Mouse (Mus musculus) heart, adult 8-10 months (tissue): ENCODE data around the gene Dhx15. TPM values are rescaled to one million over a fixed set of nuclear protein-coding genes. Genes with fewer than 3 reads are reported as not detected.

Source experiments
- DNase-seq: peaks from one replicate; pipeline ENCODE4 v3.0.0; 2022; ENCODE audit warnings: low spot score
- total RNA-seq, 4 experiments: library from RNA; stranded (reverse); gene quantifications; 2 replicates each; pipeline ENCODE4 v1.2.4; 2022

Dhx15 gene
- total RNA-seq, 4 experiments from 2014 or later, result 48.0 to 56.4 (median 51.7) TPM

- no peak for DNase-seq
These were observed 44.6 kb downstream of the Dhx15 start for GRCm38 (mm10) chr5:52145684-52146083.

DNA sequence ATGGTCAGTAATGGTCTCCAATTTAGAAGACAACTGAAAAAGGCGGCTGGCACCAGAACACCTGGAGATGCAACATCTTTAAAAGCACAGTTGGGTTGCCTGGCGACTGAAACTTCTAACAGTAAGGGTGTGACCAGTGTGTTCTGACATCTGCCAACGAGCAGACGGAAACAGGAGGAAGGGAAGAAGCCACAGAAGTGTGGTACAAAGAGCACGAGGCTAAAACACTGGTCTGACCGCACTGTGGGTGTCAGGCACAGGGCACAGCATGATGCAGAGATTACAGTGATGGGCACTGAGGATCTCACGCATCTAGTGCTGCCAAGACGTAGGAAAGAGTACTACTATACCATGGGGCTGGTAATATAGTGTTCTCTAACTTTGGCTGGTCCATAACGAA lies 48.4 kb downstream of the Dhx15 start:
- no peak for DNase-seq

GRCm38 (mm10) chr5:52138819-52139218 lies 51.5 kb downstream of the Dhx15 start:
- no peak for DNase-seq

DNA sequence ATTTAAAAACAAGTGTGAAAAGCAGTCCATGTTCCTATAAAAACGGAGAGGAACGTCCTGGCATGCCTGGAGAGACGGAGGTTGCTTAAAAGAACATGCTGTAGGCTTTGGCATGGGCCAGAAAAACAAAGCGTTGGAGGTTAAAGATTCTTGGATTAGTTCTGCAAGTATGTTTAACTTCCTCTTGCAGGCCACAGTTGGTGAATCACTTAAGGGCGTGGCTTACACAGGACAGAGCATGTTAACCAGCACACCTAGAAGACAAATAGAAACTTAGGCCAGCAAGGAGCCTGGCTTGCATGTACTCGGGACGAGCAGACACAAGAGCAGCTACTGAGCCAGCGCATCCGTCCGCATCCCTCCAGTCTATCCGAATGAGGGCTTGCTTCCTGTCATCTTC lies 52.2 kb downstream of the Dhx15 start:
- DNase-seq, result no peak

GRCm38 (mm10) chr5:52135460-52136141 lies 54.7 kb downstream of the Dhx15 start:
- no peak for DNase-seq

- DNase-seq, result no peak
These were observed 57.5 kb downstream of the Dhx15 start for GRCm38 (mm10) chr5:52132840-52133239.

DNA sequence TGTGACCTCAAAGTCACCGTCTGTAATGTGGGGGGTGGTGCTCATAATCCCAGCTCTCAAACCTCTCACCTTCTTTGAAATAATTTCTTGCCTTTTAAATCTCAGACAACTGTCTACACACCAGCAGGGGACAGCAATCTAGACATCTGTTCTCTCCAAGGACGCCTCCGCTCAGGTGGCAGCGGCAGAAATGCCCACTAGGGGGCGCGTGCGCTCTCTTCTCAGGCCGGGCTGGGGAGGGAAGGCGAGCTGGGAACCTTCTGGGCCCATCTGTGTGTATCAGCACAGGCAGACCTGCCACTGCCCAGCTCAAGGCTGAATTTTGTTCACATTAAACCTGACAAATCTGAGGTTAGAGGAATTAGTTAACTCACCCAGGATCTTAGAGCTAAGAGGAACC lies 58.2 kb downstream of the Dhx15 start:
- DNase-seq, result no peak

- DNase-seq, result no peak
These were observed 58.9 kb downstream of the Dhx15 start for GRCm38 (mm10) chr5:52131389-52131788.

DNA sequence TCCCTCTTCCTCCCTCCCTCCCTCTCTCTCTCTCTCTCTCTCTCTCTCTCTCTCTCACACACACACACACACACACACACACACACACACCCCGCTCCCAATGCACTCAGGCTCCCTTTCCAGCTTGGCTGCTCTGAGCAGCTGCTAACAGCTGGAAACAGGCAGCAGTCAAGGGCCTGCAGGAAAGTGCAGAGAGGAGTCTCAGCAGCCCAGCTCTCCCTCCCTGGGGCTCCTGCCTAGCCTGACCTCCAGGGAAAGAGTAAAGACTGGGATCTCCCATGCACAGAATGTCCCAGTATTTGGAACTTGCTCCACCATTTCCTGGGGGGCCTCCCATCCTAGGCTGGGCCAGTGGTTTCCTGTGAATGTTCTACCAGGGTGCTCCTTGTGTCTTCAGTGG lies 59.8 kb downstream of the Dhx15 start:
- DNase-seq, result peak; percentile 49

GRCm38 (mm10) chr5:52126263-52126662 lies 64.1 kb downstream of the Dhx15 start:
- no peak for DNase-seq

DNA sequence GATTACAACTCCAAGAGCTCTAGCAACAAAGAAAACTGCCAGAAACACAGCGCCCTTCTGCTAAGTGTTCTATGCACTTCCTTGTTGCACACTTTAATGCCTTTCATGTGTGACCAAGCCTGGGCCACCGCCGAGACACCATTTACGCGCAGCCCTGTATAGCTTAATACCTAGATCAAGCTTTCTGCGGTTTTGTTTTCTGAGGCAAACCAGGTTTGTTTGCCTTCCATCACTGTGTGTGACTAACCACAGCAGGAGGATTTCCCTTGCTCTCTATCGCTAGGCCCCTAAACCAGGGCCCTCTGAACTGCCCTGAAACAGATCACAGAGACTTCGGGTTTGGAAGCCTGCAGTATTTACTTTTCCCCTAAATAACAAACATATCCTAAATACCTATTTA lies 64.5 kb downstream of the Dhx15 start:
- DNase-seq, result no peak

DNA sequence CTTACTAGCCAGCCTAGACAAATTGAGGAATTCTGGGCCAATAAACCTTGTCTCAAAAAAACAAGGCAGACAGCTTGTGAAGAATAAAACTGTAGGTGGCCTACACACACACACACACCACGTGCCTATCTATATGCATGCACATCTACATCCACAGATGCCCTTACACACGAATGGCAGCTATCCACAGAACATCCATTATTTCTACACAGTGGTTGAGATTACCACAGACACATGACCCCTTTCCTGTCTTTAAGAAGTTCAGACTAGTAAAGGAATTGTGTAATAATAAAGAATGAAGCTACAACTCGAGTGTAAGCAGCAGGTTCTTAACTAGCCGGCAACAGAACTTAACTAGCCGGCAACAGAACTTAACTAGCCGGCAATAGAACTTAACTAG lies 68.2 kb downstream of the Dhx15 start:
- no peak for DNase-seq

GRCm38 (mm10) chr5:52119822-52120221 lies 70.5 kb downstream of the Dhx15 start:
- no peak for DNase-seq

- DNase-seq, result no peak
These were observed 71.1 kb downstream of the Dhx15 start for GRCm38 (mm10) chr5:52119192-52119591.

DNA sequence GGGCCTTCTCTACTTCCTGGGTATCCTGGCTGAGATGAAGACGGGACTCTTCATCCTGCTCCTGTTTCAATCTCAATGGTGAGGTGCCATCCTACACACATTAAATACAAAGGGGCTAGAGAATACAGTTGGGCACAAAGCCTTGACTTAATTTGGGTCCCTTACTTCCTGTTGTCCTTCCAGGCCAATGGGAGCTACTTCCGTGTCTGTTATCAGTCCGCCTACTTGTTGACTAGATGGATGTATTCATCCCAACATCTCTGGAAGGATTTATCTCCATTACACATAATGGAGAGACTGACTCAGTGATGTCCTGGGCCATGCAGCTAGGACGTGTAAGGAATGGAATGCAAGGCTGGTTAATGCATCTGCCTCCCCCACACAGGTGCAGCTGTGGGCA lies 72.5 kb downstream of the Dhx15 start:
- DNase-seq, result no peak

- DNase-seq, result no peak
These were observed 73.9 kb downstream of the Dhx15 start for GRCm38 (mm10) chr5:52116404-52116803.

DNA sequence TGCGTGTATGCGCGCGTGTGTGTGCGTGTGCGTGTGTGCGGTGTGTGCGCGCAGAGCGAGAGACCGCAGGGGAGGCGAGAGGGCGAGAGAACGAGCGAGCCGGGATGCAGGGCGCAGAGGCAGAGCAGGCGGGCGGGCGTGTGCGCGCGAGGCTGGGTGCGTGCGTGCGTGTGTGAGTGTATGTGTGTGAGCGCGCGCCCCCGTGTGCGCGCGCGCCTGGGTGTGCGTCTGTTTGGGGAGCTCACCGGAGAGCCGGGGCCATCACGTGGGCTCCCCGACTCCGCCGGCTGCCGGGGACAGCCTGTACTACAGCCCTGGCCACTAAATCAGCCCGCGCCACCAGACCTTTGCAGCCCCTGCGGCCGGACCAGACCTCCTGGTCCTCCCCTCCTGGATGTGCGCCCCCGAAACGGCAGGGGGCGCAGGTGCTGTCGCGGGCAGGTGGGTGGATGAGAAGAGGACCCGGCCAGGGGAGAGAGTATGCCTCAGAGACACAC lies 74.4 kb downstream of the Dhx15 start:
- peak; percentile 27 for DNase-seq

DNA sequence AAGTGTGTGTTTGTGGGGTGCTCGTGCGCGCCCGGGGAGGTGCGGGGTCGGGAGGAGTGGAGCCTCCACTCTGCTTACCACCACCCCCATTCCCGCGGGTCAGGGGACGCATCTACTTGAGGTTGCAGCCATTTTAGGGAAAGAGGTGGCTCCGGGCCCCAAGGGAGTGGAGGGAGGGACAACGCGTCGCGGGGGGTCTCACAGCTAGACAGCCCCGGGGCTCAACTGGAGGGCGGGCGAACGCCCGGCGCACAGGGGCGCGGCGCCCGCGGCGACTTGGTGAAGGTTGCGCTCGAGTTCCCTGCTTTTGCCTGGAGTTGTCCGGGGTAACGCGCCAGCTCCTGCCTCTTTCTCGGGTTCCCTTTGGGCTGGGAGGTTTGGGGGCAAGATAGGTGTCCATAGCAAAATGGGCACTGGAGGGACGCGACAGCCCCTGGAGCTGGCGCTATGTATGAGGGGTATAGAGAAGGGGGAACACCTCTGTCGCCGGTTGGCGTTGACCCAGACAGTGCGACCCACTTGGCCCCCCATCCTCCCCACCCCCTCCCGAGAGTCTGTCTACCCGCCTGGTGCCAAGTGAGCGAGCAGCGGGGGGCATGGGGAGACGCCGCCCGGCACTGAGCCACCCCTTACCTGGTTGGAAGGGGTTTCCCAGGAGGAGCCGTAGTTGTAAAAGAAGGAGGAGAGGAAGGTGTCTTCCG lies 75.4 kb downstream of the Dhx15 start:
- DNase-seq, result no peak

- no peak for DNase-seq
These were observed 76.2 kb downstream of the Dhx15 start for GRCm38 (mm10) chr5:52113851-52114731.

- no peak for DNase-seq
These were observed 77.1 kb downstream of the Dhx15 start for GRCm38 (mm10) chr5:52112953-52113841.

- no peak for DNase-seq
These were observed 78.0 kb downstream of the Dhx15 start for GRCm38 (mm10) chr5:52112191-52112760.
